Mouse (Mus musculus): ENCODE measurements around the gene Mcm6.

Gene Mcm6

DNA sequence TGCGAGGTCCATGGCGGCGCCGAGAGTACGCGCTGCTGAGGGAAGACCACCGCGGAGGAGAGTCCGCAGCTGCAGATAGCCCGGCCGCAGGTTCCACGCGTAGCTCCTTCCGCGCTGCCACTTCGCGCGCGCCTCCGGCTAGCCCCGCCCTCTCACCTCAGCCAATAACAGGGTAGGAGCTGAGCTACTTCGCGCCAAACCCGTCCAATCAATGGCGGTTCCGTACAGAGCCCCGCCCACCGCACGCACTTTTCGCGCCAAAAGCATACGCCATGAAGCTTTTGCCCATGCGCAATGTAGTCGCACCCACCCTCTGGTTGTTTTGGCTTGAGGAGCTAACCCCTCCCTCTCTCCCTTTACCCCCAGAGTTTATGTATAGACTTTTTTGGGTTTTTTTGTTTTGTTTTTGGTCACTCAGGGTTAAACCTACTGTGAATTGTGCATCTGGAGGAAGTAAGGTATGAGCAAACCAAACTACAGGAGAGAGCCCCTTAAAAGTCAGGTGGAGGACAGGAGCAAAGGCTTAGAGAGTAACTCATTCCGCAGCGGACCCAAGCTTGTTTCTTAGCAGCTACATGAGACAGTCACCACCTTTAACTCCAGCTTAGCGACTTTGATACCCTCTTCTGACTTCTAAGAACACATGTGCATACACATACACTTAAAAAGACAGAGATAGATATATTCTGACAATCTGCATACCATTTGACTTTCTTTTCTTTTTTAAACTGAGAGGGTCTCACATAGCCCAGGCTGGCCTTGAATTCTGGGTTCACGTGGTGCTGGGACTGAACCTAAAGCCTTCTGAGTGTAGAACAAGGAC is at the start of gene Mcm6:
Mcm6 (minus strand) TSS at position 111 of the 823 bp plus-strand sequence.
- peak; percentile 93 for DNase-seq

DNA sequence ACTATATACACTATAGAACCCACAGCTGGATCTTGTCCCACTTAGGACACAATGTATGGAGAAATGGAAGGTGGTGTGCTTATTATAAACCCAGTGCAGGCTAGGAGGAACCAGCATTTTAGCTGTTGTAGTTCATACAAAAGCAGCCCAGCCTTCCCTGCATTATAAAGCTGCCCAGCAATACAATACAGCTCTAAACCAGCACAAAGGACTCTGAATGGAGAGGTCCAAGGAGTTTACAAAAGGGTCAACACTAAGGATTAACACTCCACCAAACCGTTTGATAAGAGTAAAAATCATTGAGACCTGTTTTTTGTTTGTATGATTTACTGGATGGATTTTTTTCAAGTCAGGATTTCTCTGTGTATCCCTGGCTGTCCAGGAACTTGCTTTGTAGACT is 47.4 kb upstream of the Mcm6 start:
- DNase-seq, result no peak

DNA sequence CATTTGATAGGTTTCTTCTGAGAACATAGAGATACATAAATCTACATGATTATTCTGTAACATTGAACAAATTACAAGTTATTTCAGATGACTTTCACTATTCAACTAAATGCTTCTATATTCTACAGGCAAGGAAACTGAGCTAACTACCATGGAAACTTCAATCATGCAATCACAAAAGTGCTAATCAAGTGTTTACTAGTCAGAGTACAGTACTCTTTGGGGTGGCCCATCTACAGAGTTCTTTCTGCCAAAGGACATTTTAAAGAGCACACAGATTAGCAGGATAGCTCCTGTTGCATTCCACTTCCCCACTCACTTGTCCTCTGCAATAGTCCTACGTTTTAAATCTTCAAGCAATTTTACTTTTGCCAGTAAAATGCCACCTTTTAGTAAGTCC is 46.2 kb upstream of the Mcm6 start:
- no peak for DNase-seq

DNA sequence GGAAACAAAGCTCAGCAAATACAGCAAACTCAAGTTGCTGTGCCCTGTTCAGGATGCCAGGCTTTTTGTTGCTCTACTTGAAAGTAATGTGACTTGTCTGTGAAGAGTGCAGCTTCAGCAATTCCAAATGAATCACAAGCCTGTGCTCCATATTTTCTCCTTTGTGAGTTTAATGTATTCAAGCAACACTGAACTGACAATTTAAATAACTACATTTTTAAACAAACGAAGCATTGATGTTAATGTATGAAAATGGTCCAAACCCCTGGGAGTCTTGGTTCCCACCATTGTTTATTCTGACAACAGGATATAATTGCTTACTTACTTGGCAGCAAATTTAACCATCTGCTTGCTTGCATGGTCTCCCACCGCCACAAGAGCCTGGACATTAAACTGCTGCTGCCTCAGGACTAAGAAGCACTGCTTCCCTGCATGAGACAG is 45.6 kb upstream of the Mcm6 start:
- DNase-seq, result no peak

DNA sequence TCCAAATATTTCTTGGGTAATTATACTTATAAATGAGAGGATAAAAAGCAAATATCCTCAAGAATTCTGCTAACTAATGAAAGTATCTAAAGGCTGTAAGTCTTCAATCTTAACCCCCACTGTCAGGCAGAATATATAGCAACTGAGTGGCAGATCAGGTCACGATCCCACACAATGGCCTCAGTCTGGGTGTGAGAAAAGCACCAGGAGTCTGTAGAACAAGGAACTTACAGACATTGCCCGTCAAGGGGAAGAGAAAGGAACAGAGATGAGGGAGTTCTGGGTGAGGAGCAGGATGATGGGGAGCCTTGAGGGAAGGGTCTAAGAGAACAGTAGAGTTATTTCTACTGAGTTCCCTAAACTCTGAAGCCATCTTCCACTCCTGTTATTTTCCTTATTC is 41.5 kb upstream of the Mcm6 start:
- no peak for DNase-seq

DNA sequence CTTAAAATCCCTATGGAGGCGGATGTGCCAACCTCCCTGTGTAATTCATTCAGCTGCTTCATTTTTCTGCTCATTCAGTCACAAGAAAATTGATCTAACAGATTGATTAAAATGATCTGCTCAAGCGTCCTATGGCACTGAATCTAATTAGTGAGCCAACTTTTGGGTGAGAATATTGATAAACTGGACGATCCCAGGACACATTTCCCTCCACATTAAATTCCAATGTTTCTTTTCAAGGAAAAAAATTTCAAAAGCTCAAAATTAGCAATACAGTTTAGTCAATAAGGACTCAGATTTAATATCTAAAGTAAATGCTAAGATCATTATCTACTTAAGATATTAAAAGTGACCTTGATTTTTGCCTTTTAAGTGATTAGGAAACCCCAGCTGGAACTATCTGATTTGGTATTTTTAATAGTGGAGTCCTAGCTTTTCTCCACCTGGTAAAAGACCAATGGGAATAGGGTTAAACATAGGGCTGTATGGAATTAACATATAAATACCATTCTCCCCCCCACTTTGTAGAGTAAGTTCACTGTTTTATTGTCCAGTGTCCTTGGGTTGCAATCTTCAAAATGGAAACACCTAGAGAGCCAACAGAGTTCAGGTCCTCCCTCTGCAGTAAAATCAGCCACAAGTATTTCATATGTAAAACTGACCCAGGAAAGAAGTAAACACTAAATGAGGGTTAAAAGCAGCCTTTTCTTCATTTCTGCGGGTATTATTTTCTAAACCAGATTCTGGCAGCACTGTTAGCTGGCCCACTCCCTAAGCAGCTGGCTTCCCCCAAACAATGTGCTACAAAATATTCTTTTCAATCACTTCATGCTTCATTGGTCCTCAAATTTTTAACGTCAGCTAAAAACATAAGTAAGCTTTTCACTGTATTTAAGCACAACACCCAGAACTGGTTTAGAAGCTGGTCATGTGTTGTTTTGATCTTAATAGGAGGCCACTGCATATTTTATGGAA is 40.8 kb upstream of the Mcm6 start:
- no peak for DNase-seq

DNA sequence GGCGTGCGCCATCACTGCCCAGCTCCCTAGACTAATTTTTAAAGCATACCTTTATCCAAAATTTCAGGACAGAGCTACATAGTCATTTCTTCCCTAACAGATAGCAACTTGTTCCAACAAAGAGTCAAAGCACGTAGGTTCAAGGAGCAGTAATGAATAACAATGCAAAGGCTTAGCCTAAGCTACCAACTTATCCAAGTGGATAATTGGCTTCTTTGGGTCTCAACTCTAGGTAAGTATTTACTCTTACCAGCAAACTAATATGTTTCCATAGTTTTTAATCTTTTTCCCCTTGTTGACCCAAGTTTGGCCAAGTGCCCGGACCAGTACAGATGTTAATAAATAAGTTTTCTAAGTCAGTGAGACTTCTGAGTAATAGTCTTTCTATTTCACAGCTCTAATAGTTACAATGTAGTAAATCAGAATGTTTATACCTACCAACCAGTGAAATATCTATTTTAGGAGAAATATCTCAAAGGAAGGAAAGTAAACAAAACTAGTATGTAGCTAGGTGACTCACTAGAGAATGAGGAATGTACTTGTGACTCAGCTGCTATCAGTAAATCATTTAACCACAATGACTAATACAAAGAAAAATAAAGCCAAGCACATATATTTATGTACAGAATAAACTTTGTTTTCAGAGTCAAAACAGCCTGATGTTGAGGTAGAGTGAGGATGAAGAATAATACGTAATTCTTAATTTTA is 39.4 kb upstream of the Mcm6 start:
- no peak for DNase-seq

GRCm38 (mm10) chr1:128394657-128395056 is 35.2 kb upstream of the Mcm6 start:
- DNase-seq, result no peak

DNA sequence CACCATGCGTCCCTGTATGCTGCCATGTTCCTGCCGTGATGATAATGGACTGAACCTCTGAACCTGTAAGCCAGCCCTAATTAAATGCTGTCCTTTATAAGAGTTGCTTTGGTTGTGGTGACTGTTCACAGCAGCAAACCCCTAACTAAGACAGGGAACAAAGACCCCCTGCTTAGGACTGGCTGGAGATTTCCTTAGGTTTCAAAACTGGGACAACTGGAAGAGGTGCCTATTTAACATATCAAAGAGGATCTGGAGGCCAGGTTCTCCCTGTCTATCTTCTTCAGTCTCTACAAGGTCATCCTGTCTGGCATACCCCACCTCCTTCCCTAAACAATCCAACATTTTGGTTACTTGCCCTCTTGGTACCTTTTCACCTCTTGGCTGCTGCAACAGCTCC is 32.9 kb upstream of the Mcm6 start:
- no peak for DNase-seq

DNA sequence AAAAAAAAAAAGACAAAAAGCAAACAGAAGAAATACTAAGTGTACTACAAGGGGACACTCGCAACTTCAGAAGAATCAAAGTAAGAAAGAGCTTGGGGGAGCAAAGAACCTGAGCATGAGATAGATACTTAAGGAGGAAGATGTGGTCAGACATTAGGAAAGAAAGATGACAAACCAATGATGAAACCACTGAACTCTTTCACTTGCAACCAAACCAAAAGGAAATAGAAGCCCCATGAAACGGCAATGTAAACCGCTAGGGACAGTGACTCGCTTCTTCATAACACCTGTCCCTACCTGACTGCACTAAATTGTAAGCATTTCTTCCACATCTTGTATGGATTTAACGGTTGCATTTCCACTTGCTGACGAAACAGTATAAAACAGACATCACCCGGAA is 27.0 kb upstream of the Mcm6 start:
- DNase-seq, result no peak

- no peak for DNase-seq
These were observed 17.4 kb upstream of the Mcm6 start for GRCm38 (mm10) chr1:128376841-128377240.

DNA sequence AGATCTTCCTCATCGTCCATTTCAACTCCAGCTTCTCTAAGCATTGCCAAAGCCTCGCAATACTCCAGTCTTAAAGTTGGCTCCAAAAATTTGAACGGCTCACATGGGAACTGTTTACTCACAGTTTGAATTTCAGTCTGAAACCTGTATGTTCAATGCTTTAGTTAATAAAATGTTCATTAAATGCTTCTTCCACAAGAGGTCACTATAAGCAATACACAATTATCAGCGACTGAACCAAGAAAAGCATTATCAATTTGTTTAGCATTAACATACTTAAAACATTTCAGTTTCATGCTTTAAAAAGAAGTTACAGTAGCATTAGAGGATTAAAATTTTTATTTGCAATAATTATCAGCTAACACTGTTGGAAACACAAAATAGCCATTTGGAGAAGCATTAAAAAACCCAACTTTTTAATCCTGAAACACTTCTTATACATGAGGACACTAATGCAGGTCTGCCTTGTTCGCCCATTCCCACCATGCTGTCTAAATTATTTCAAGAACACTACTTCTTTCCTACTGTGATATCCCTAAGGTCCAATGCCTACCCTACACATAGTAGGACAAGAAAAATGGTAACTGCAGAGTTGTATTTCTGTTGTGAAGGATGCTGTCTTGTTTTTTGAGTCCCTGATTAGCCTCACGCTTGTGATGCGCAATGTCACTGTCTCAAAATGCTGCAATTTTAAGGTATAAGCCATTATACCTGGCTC is 12.8 kb upstream of the Mcm6 start:
- DNase-seq, result no peak

DNA sequence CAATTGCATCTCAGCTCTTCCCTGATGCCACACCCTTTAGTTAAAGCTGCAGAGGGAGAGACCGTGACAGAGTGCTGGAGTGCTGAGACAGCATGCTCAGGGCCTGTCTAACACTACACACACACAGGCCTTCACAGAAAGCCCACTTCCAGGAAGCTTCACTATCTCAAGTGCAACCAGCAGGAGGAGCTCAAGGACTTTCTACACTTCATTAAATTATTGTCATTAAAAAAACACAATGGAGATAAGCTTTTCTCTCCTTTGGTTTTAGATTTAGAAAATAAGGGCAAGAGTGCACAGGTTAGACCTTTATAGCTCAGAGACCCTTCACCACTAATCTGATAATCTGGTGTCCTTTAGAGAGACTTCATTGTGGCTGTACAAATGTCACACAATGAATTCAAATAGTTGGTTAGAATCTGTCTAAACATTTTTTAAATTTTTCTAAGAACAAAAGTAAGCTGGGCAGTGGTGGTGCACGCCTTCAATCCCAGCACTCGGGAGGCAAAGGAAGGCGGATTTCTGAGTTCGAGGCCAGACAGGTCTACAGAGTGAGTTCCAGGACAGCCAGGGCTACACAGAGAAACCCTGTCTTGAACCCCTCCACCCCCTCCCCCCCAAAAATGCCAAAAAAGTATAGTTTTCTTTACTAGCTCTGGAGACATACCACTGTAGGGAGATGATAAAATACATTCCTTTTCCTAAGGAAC is 9.4 kb upstream of the Mcm6 start:
- DNase-seq, result no peak

DNA sequence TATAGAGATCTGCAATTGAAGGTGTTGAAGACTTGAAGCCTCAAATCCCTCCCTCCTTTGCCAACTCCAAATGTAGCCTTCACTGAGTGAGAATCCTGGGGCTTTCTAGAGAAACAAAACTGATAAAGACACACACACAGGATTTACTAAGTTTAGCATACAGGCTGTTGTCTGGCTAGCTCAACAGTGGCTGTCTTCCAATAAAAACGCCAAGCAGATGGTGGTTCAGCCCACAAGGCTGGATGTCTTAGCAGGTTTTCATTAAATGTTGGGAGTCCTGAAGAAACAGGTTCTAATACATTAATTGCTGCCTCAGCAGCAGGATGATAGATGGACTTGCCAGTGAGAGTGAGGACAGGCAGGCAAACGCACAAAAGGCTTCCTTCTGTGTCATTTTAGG is 1.1 kb upstream of the Mcm6 start:
- peak; percentile 78 for DNase-seq

DNA sequence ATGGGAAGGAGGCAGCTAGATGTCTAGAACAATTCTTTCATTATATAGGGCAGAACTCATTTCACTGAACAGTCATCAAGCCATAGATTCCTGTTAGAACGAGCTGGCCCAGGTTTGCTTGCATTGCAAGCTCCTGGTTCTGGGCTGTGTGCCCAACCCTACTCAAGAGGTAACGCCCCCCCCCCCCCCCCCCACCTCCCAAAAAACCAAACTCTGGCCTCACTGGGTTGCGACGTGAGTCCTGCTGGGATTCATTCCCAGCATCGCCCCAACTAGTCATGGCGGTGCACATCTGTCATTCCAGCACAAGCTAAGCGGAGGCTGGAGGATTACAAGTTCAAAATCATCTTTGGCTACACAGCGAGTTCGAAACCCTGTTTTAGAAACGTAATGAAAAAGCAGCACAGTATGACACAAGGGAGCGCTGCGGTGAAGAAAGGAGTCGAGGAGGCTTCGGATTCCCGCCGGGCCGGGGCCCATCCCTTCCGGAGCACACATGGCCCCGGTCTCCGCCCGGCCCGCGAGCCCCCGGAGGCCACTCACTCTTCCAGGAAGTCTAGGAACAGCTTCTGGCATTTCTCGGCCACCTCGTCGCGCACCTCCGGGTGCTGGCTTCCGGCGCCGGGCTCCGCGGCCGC is 429 bp downstream of the Mcm6 start:
- no peak for DNase-seq

DNA sequence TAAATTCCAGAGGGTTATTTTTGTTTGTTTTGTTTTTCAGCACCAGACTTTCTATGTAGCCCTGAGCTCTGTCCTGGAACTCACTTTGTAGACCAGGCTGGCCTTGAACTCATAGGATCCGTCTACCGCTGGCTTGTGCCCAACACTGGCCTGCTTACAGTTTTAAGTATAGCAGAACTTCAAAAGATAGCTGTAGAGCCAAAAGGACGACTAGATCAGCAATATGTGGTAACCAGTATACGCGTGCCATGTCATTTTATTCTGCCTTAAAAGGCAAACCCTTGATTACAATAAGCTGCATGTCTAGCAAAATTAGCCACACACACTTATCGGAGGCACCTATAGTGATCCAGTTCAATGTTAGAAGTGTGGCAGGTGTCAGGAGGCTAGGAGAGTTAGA is 1.2 kb downstream of the Mcm6 start:
- DNase-seq, result peak; percentile 21

DNA sequence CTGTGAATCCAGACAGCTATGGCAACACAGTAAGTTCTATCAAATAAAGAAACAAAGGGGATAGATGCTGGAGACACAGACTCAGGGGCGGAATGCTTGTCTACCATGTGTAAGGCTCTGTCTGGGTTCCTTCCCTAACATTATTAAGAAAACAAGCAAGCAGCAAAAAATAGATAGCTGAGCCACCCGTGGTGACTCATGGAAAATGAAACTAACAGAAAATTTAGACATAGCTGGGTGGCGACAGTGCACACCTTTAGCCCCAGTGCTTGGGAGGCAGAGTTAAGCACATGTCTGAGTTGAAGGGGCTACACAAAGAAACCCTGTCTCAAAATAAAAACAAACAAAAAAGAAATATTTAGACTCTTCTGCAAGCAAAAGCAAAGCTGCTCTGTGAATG is 2.0 kb downstream of the Mcm6 start:
- no peak for DNase-seq

DNA sequence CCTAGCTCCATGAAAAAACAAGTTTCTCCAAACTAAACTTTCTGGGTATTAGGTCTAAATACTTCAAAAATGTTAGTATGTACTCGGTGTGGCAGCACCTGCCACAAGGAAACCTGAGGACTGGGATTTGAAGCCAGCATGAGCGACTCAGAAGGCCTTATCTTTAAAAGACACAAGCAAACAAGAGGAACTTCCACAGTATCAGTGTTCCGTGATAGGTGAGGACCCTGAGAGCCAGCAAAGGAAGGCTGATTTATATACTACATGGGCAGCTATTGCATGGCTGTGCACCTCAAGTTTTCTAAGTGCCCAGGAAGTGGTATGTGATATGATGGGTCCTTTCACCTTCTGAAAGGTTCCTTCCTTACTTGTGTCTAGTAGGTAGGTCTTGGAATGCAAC is 6.4 kb downstream of the Mcm6 start:
- DNase-seq, result no peak

DNA sequence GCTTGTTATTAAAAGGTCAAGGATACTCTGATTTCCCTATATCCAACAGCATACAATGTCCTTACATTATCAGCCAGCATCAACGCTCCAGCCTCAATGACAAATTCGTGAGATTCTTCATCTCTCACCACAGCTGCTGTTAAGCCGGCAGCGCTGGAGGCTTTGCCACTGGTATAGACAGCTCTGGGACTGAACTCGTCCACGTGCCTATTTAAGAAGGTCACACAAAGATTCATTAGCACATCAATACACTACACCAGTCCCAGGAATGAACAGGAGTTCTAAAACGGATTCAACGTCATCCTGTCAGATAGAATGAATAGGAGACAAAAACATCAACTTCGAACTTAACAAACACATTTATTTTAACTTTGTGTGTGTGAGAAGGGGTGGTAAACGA is 15.2 kb downstream of the Mcm6 start:
- DNase-seq, result no peak

GRCm38 (mm10) chr1:128337708-128338320 is 21.6 kb downstream of the Mcm6 start:
- DNase-seq, result no peak

- DNase-seq, result no peak
These were observed 29.2 kb downstream of the Mcm6 start for GRCm38 (mm10) chr1:128330313-128330712.
